Mouse (Mus musculus): ENCODE results near the gene Prkar2a. TPM values are rescaled to one million over a fixed set of nuclear protein-coding genes. Genes with fewer than 3 reads are reported as not detected.
A peak's percentile ranks its signal among the peaks of the same experiment; 100 is the strongest.

Prkar2a gene
- polyA plus RNA-seq, 1 experiment from 2014 or later = 54.1 TPM

GRCm38 (mm10) chr9:108703373-108704110, 14.4 kb downstream of the Prkar2a start:
- H3K9me3 ChIP-seq (ENCODE audit: control insufficient read depth, low read length) = no peaks in the 10 kb centered on the region
- H3K36me3 ChIP-seq (ENCODE audit: control insufficient read depth, insufficient read depth, low read length) = no peaks in the 10 kb centered on the region
- no peak overlapping the region for H3K4me3 ChIP-seq (ENCODE audit: low read depth, low read length)
- ATAC-seq (replicated peaks; ENCODE audit: low FRiP score) (no peak), DNase-seq (ENCODE audit: low spot score) (no peak)
- H3K27ac ChIP-seq (ENCODE audit: low read depth, low read length) = peak overlapping the region; percentile 12; the same call in 1 of the 2 replicates
- WGBS = 41% methylated on average over 12 of the region's 12 CpGs
- H3K4me1 ChIP-seq (replicated peaks; ENCODE audit: control insufficient read depth, insufficient read depth, low read length) = peaks cover 3% of the 10 kb centered on the region; the same call in 1 of the 2 replicates
- no peak overlapping the region for H3K9ac ChIP-seq (ENCODE audit: low read length)
- no peaks in the 10 kb centered on the region for H3K27me3 ChIP-seq (ENCODE audit: control insufficient read depth, insufficient read depth, low read length)
- no peak overlapping the region for H3K4me2 ChIP-seq (ENCODE audit: low read depth, low read length, severe bottlenecking)

GRCm38 (mm10) chr9:108704591-108704990, 15.5 kb downstream of the Prkar2a start:
- 72% methylated on average over 7 of the region's 7 CpGs for WGBS
- Histone ChIP-seq H3K36me3 (ENCODE audit: control insufficient read depth, insufficient read depth, low read length) (no peaks in the 10 kb centered on the region), H3K4me1 (replicated peaks; ENCODE audit: control insufficient read depth, insufficient read depth, low read length) (peaks cover 3% of the 10 kb centered on the region; the same call in 1 of the 2 replicates), H3K9ac (ENCODE audit: low read length) (no peak overlapping the region), H3K9me3 (ENCODE audit: control insufficient read depth, low read length) (no peaks in the 10 kb centered on the region), H3K27me3 (ENCODE audit: control insufficient read depth, insufficient read depth, low read length) (no peaks in the 10 kb centered on the region), H3K27ac (ENCODE audit: low read depth, low read length) (no peak overlapping the region), H3K4me2 (ENCODE audit: low read depth, low read length, severe bottlenecking) (no peak overlapping the region), H3K4me3 (ENCODE audit: low read depth, low read length) (no peak overlapping the region)
- DNase-seq (ENCODE audit: low spot score) (no peak), ATAC-seq (replicated peaks; ENCODE audit: low FRiP score) (no peak)

- Histone ChIP-seq H3K36me3 (ENCODE audit: control insufficient read depth, insufficient read depth, low read length) (no peaks in the 10 kb centered on the region), H3K27ac (ENCODE audit: low read depth, low read length) (no peak overlapping the region), H3K27me3 (ENCODE audit: control insufficient read depth, insufficient read depth, low read length) (no peaks in the 10 kb centered on the region), H3K9ac (ENCODE audit: low read length) (no peak overlapping the region), H3K9me3 (ENCODE audit: control insufficient read depth, low read length) (no peaks in the 10 kb centered on the region), H3K4me2 (ENCODE audit: low read depth, low read length, severe bottlenecking) (no peak overlapping the region), H3K4me1 (replicated peaks; ENCODE audit: control insufficient read depth, insufficient read depth, low read length) (peaks cover 3% of the 10 kb centered on the region; the same call in 1 of the 2 replicates), H3K4me3 (ENCODE audit: low read depth, low read length) (no peak overlapping the region)
- DNase-seq (ENCODE audit: low spot score) = no peak
- 93% methylated on average over 2 of the region's 2 CpGs for WGBS
- no peak for ATAC-seq (replicated peaks; ENCODE audit: low FRiP score)
Observed at GRCm38 (mm10) chr9:108707212-108707611, 18.1 kb downstream of the Prkar2a start.

GRCm38 (mm10) chr9:108708833-108709232, 19.7 kb downstream of the Prkar2a start:
- H3K4me3 ChIP-seq (ENCODE audit: low read depth, low read length) = no peak overlapping the region
- ATAC-seq (replicated peaks; ENCODE audit: low FRiP score) = no peak
- 92% methylated on average over 8 of the region's 8 CpGs for WGBS

GRCm38 (mm10) chr9:108710767-108711166, 21.7 kb downstream of the Prkar2a start:
- Histone ChIP-seq H3K4me3 (ENCODE audit: low read depth, low read length) (no peak overlapping the region), H3K27ac (ENCODE audit: low read depth, low read length) (no peak overlapping the region), H3K36me3 (ENCODE audit: control insufficient read depth, insufficient read depth, low read length) (no peaks in the 10 kb centered on the region), H3K9me3 (ENCODE audit: control insufficient read depth, low read length) (no peaks in the 10 kb centered on the region), H3K9ac (ENCODE audit: low read length) (no peak overlapping the region), H3K4me2 (ENCODE audit: low read depth, low read length, severe bottlenecking) (no peak overlapping the region), H3K27me3 (ENCODE audit: control insufficient read depth, insufficient read depth, low read length) (no peaks in the 10 kb centered on the region), H3K4me1 (replicated peaks; ENCODE audit: control insufficient read depth, insufficient read depth, low read length) (no peaks in the 10 kb centered on the region)
- no peak for DNase-seq (ENCODE audit: low spot score)
- no peak for ATAC-seq (replicated peaks; ENCODE audit: low FRiP score)
- 90% methylated on average over 7 of the region's 7 CpGs for WGBS

More at GRCm38 (mm10) chr9:108708833-108709232, 19.7 kb downstream of the Prkar2a start:
- no peaks in the 10 kb centered on the region for H3K36me3 ChIP-seq (ENCODE audit: control insufficient read depth, insufficient read depth, low read length)
- no peaks in the 10 kb centered on the region; the same call in 1 of the 2 replicates for H3K4me1 ChIP-seq (replicated peaks; ENCODE audit: control insufficient read depth, insufficient read depth, low read length)
- DNase-seq (ENCODE audit: low spot score) = no peak
- H3K9ac ChIP-seq (ENCODE audit: low read length) = no peak overlapping the region
- no peaks in the 10 kb centered on the region for H3K9me3 ChIP-seq (ENCODE audit: control insufficient read depth, low read length)
- no peak overlapping the region for H3K27ac ChIP-seq (ENCODE audit: low read depth, low read length)
- H3K27me3 ChIP-seq (ENCODE audit: control insufficient read depth, insufficient read depth, low read length) = no peaks in the 10 kb centered on the region
- no peak overlapping the region for H3K4me2 ChIP-seq (ENCODE audit: low read depth, low read length, severe bottlenecking)

- Histone ChIP-seq H3K36me3 (ENCODE audit: control insufficient read depth, insufficient read depth, low read length) (no peaks in the 10 kb centered on the region; the same call in 1 of the 2 replicates), H3K27me3 (ENCODE audit: control insufficient read depth, insufficient read depth, low read length) (no peaks in the 10 kb centered on the region), H3K9me3 (ENCODE audit: control insufficient read depth, low read length) (no peaks in the 10 kb centered on the region), H3K4me2 (ENCODE audit: low read depth, low read length, severe bottlenecking) (no peak overlapping the region), H3K4me3 (ENCODE audit: low read depth, low read length) (no peak overlapping the region), H3K9ac (ENCODE audit: low read length) (no peak overlapping the region), H3K4me1 (replicated peaks; ENCODE audit: control insufficient read depth, insufficient read depth, low read length) (no peaks in the 10 kb centered on the region), H3K27ac (ENCODE audit: low read depth, low read length) (no peak overlapping the region)
- 93% methylated on average over 4 of the region's 4 CpGs for WGBS
- DNase-seq (ENCODE audit: low spot score) (no peak), ATAC-seq (replicated peaks; ENCODE audit: low FRiP score) (no peak)
Observed at GRCm38 (mm10) chr9:108716199-108716598, 27.1 kb downstream of the Prkar2a start.

- WGBS = 35% methylated on average over 2 of the region's 2 CpGs
- Histone ChIP-seq H3K9me3 (ENCODE audit: control insufficient read depth, low read length) (no peaks in the 10 kb centered on the region), H3K27me3 (ENCODE audit: control insufficient read depth, insufficient read depth, low read length) (no peaks in the 10 kb centered on the region), H3K9ac (ENCODE audit: low read length) (no peak overlapping the region), H3K4me2 (ENCODE audit: low read depth, low read length, severe bottlenecking) (no peak overlapping the region), H3K4me3 (ENCODE audit: low read depth, low read length) (no peak overlapping the region), H3K36me3 (ENCODE audit: control insufficient read depth, insufficient read depth, low read length) (no peaks in the 10 kb centered on the region; the same call in 1 of the 2 replicates), H3K27ac (ENCODE audit: low read depth, low read length) (no peak overlapping the region), H3K4me1 (replicated peaks; ENCODE audit: control insufficient read depth, insufficient read depth, low read length) (no peaks in the 10 kb centered on the region)
- ATAC-seq (replicated peaks; ENCODE audit: low FRiP score) = no peak
- DNase-seq (ENCODE audit: low spot score) = no peak
Observed at GRCm38 (mm10) chr9:108723751-108724150, 34.6 kb downstream of the Prkar2a start.

GRCm38 (mm10) chr9:108726116-108726515, 37.0 kb downstream of the Prkar2a start:
- DNase-seq (ENCODE audit: low spot score) (no peak), ATAC-seq (replicated peaks; ENCODE audit: low FRiP score) (no peak)
- H3K9me3 ChIP-seq (ENCODE audit: control insufficient read depth, low read length) = no peaks in the 10 kb centered on the region
- no peak overlapping the region for H3K9ac ChIP-seq (ENCODE audit: low read length)
- no peaks in the 10 kb centered on the region for H3K4me1 ChIP-seq (replicated peaks; ENCODE audit: control insufficient read depth, insufficient read depth, low read length)
- no peak overlapping the region for H3K4me3 ChIP-seq (ENCODE audit: low read depth, low read length)
- H3K27me3 ChIP-seq (ENCODE audit: control insufficient read depth, insufficient read depth, low read length) = no peaks in the 10 kb centered on the region
- WGBS = 93% methylated on average over 5 of the region's 5 CpGs
- no peaks in the 10 kb centered on the region for H3K36me3 ChIP-seq (ENCODE audit: control insufficient read depth, insufficient read depth, low read length)
- H3K4me2 ChIP-seq (ENCODE audit: low read depth, low read length, severe bottlenecking) = no peak overlapping the region
- no peak overlapping the region for H3K27ac ChIP-seq (ENCODE audit: low read depth, low read length)

- H3K4me1 ChIP-seq (replicated peaks; ENCODE audit: control insufficient read depth, insufficient read depth, low read length) = no peaks in the 10 kb centered on the region
- no peaks in the 10 kb centered on the region for H3K36me3 ChIP-seq (ENCODE audit: control insufficient read depth, insufficient read depth, low read length)
- H3K27me3 ChIP-seq (ENCODE audit: control insufficient read depth, insufficient read depth, low read length) = no peaks in the 10 kb centered on the region
- H3K4me3 ChIP-seq (ENCODE audit: low read depth, low read length) = no peak overlapping the region
- H3K27ac ChIP-seq (ENCODE audit: low read depth, low read length) = no peak overlapping the region
- ATAC-seq (replicated peaks; ENCODE audit: low FRiP score) (no peak), DNase-seq (ENCODE audit: low spot score) (no peak)
- no peaks in the 10 kb centered on the region for H3K9me3 ChIP-seq (ENCODE audit: control insufficient read depth, low read length)
- H3K4me2 ChIP-seq (ENCODE audit: low read depth, low read length, severe bottlenecking) = no peak overlapping the region
- no peak overlapping the region for H3K9ac ChIP-seq (ENCODE audit: low read length)
Observed at GRCm38 (mm10) chr9:108729050-108729449, 39.9 kb downstream of the Prkar2a start.
